Mouse (Mus musculus): ENCODE measurements around the gene Gata1. TPM values are rescaled to one million over a fixed set of nuclear protein-coding genes. Genes with fewer than 3 reads are reported as not detected.
"Not testable (repeated sequence)": the region's sequence is repeated elsewhere in the genome, so short reads cannot be mapped to it uniquely, and the experiment has no call there.

Gata1 gene
- total RNA-seq (2021), result not detected

DNA sequence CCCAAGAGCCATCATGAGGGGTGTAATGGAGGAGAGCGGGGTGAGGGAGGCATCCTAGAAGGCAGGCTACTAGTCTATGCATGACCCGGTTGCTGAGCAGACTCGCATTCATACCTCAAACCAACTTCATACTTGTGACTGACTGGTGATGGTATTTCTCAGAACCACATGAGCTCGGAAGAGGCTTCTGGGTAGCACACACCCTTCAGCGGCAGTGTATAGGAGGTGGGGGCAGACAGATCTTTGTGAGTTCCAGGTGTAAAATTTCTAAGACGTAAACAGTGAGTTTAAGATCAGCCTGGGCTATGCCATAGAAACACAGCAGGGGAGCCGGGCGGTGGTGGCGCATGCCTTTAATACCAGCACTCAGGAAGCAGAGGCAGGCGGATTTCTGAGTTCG lies at the start of gene Gata1:
Gene Gata1, minus strand, starts transcription at position 180 of the 400 bp plus-strand sequence.
- no peak for DNase-seq (ENCODE audit: low spot score in 2 of 2)
- intact Hi-C loops (cut with DNase I), result no loop called here

DNA sequence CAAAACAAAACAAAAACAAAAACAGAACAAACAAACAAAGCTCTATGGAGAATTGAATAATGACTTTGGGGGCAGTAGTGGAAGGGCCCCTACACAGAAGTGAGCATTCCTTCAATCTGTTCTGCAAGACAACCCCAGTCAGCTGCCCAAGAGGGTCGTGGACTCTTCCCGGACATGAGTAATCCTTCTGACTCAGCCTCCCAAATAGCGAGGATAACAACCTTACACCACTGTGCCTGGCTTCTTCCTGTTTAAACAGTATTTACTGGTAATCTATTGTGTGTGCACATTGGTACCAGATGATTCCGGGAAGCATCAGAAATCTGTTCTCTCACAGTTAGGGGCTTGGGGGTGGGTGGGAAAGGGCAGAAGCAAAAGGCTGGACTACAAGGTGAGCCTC lies 48.9 kb upstream of the Gata1 start:
- no peak for DNase-seq (ENCODE audit: low spot score in 2 of 2)
- intact Hi-C loops (cut with DNase I), result no loop called here

DNA sequence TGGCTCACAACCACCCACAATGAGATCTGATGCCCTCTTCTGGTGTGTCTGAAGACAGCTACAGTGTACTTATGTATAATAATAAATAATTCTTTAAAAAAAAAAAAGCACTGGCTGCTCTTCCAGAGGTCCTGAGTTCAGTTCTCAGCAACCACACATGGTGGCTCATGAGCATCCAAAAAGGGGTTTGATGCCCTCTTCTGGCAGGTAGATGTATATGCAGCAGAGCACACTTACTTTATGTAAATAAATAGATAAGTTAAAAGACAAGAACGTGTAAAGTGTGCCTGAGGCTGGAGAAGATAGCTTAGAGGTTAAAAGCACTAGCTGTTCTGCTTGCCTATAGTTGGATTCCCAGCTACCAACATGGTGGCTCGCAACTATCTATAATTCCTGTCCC lies 46.9 kb upstream of the Gata1 start:
- intact Hi-C loops (cut with DNase I), result no loop called here
- DNase-seq (ENCODE audit: low spot score in 2 of 2), result no peak

DNA sequence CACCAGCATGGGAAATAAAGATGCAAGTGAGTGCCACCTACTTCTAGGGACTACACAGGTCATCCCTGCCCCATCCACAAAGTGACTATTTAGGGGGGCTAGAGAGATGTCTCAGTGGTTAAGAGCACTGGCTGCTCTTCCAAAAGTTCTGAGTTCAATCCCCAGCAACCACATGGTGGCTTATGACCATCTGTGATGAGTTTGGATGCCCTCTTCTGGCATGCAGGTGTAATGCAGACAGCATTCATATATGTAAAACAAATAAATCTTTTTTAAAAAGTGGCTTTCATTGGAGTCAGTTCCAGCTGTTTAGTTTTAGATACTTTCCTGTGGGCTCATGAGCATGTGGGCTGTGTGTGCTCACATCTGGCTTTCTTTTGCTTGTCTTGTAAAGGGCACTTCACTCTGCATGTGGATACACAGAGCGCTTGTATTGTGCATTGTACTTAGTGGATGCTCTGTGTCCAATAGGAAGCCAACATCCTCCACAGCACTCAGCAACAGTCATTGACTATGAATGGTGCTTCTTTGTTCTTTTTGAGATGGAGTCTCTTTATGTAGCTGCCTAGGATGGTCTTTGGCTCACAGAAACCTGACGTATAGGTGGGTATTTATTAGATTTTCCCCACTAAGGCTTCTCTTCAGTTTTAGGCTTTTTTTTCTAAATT lies 42.4 kb upstream of the Gata1 start:
- intact Hi-C loops (cut with DNase I), result no loop called here
- DNase-seq (ENCODE audit: low spot score in 2 of 2), result no peak

DNA sequence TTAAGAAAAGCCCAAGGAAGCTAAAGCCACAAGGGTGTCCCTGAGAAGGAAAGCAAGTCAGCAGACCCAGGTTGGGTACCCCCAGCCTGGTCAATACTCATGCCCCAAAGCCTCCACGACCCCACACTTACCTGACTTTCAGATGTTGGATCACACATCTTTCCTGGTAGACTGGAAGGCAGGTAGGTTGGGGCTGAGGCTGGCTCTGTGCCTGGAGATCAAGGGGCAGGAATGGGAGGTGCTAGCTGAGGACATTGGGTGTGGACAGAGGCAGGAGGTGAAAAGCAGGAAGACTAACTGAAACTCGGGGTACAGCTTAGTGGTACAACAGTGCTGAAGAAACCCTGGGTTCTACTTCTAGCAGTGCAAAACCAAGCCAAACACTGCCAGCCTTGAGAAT lies 40.4 kb upstream of the Gata1 start, which contains the start of gene Glod5:
Gene Glod5, minus strand, starts transcription at position 207 of the 400 bp plus-strand sequence.
- intact Hi-C loops (cut with DNase I), result loop anchor here (5.0 to 10.0 kb wide), 2 partner anchors 73 to 101 kb away; partner anchors contain the start of genes Hdac6 and Pcsk1n
- no peak for DNase-seq (ENCODE audit: low spot score in 2 of 2)

DNA sequence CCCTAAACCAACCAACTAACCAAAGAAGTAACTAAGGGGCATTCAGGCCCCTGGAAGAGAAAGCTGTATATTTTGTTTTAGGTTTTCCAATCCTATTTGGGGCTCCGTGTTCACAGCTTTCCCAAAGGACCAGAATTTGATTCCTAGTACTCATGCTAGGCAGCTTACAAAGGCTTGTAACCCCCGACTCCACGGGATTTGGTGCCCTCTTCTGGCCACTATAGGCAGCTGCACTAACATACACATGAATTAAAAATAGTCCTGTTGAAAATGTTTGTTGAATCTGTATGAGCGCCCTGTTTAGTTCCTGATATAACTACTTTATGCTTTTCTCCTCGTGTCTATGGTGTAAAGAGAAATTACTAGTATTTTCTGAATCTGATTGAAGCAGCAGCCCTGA lies 39.3 kb upstream of the Gata1 start:
- DNase-seq (ENCODE audit: low spot score in 2 of 2), result peak; percentile 6 to 9
- intact Hi-C loops (cut with DNase I), result loop anchor here (5.0 to 10.0 kb wide), 2 partner anchors 72 to 100 kb away; partner anchors contain the start of genes Hdac6 and Pcsk1n

DNA sequence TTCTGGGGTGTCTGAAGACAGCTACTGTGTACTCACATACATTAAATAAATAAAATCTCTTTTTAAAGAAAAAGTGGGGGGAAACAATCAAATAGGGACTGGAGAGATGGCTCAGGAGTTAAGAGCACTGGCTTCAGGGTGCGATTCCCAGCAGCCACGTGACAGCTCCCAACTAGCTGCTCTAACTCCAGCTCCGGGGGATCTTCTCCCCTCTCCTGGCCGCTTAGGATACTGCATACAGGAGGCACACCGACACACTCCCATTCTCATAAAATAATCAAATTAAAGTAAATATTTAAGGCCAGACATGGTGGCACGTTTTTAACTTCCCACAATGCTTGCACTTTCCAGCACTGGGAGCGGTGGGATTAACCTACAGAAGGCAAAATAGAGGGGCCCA lies 37.8 kb upstream of the Gata1 start:
- DNase-seq (ENCODE audit: low spot score in 2 of 2), result not testable (repeated sequence)
- intact Hi-C loops (cut with DNase I), result loop anchor here (5.0 to 10.0 kb wide), 2 partner anchors 71 to 98 kb away; partner anchors contain the start of genes Hdac6 and Pcsk1n

DNA sequence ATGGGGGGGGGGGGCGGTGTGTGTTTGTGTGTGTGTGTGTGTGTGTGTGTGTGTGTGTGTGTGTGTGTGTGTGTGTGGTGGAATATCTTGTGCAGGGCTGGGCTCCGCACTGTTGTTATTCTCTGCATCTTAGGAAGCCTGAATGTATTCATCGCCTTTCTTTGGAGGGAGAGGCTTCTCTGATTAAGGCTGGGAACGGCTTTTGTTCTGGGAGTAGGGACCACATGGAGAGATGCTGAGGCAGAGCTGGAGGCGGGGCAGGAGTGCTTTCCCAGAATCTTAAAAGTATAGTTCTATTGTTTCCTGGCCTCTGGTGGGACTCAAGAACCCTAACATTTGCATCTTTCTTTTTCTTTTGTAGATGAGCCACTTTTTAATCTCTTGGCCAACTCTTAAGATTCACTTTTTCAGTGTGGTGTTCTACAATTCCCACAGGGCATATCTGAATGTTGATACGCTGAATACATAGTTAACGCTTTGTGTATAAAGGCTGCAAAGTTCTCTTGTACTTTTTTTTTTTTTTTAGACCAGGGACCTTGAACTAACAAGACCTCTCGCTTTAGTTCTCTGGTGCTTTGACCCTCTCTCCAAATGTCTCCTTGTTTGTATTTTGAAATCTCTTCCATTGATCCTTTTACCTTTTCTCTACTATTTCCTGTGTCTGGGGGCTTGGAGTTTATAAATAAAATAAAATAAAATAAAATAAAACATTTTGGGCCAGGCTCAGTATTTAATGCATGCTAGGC lies 35.9 kb upstream of the Gata1 start:
- intact Hi-C loops (cut with DNase I), result loop anchor here (10.0 kb wide), 1 partner anchor 69 kb away; the partner anchor contains the start of gene Hdac6
- no peak for DNase-seq (ENCODE audit: low spot score in 2 of 2)

DNA sequence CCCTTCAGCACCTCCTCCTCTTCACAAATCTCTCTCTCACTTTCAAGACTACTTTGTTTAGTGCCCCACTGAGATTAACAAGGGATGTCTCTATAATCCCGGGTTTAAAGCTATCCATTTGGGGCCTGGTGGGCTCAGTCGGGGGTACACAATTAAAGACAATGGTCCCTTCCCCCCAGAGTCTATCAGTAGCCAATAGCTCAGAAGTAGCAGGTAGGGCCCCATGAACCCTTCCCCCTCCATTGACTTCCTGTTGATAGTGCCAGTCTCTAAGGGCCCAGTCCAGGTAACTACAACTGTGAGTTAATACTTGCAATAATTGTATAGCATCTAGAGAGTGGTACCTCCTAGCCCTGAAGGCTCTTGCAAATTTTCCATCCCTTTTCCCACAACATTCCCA lies 35.3 kb upstream of the Gata1 start:
- intact Hi-C loops (cut with DNase I), result loop anchor here (10.0 kb wide), 1 partner anchor 68 kb away; the partner anchor contains the start of gene Hdac6
- no peak for DNase-seq (ENCODE audit: low spot score in 2 of 2)

DNA sequence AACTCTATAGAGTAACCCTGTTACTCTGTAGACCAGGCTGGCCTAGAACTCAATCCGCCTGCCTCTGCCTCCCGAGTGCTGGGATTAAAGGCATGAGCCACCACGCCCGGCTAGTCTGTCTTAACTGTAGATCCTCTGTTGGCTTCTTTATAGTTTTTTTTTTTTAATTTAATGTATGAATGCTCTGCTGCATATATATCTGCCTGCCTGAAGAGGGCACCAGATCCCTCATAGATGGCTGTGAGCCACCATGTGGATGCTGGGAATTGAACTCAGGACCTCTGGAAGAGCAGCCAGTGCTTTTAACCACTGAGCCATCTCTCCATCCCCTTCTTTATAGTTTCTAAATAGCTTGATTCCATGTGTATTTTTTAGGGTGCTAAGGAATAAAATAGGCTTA lies 31.5 kb upstream of the Gata1 start:
- DNase-seq (ENCODE audit: low spot score in 2 of 2); intact Hi-C loops (cut with DNase I): not testable (repeated sequence)

DNA sequence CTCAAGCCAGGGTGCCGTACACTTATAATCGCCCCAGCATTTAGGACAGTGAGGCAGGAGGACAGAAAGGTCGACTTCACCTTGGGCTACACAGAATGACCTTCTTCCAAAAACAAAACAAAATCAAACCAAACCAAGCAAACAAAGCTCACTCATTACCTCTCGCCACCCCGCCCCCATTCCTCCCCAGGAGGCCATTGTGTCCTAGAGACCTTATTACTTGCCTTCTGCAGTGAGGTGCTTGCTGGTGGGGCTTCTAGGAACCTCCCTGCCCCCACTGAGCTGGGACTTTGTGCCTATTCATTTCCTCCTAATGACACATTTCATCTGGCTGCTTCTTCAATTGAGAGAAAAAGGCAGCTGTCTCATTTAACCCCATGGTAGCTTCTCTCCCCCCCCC lies 30.7 kb upstream of the Gata1 start:
- no peak for DNase-seq (ENCODE audit: low spot score in 2 of 2)
- intact Hi-C loops (cut with DNase I), result no loop called here

DNA sequence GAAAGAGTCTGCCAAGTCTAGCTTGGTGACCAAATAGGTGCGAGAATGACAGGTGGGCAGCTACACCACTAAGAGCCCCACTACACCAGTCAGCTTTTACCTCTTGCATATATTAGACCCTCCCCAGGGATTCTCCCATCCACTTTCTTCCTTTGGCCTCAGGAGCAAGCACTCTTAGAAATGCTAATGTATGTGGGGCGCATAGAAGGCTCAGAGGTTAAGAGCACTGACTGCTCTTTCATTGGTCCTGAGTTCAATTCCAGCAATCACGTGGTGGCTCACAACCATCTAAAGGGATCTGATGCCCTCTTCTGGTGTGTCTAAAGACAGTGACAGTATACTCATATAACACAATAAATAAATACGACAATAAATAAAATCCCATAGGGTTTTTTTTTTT lies 25.1 kb upstream of the Gata1 start:
- intact Hi-C loops (cut with DNase I), result no loop called here
- DNase-seq (ENCODE audit: low spot score in 2 of 2), result no peak

DNA sequence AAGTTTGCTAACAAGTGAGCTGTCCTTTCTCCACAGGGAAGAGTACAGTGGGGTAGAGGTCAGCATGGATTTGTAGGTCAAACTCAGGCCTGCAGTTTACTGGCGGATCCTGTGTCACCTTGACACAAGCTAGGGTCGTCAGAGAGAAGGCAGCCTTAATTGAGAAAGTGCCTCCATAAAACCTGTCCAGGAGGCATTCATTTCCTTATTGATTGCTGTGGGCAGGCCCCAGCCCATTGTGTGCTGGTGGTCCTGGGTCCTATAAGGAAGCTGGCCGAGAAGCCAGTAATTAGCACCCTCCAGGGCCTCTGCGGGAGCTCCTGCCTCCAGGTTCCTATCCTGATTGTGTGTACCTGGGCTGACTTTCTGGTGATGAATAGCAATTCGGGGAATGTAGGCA lies 24.1 kb upstream of the Gata1 start:
- intact Hi-C loops (cut with DNase I), result no loop called here
- no peak for DNase-seq (ENCODE audit: low spot score in 2 of 2)

DNA sequence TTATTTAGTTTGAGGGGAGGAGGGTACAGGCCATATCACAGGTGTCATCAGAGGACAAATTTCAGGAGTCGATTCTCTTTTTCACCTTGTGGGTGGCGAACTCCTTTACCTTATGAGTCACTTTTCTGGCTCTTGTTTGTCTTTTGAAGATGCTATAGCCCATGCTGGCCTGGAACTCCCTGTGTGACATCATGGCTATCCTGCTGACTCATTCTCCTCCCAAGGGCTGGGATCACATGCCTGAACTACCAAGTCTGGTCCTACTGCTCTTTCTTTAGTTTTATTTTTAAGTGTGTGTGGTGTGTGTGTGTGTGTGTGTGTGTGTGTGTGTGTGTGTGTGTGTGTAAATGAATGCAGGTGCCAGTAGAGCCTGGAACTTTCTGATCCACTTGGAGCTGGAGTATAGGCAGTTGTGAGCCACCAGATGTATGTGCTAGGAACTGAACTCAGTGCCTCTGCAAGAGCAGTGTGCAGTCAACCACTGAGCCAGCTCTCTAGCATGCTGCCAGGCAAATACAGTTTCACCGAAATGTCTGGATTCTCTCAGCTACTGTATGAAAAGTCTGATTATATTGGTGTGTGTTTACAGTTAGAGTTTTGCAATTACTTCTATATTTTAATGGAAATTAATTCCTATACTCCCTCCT lies 22.8 kb upstream of the Gata1 start:
- no peak for DNase-seq (ENCODE audit: low spot score in 2 of 2)
- intact Hi-C loops (cut with DNase I), result no loop called here

DNA sequence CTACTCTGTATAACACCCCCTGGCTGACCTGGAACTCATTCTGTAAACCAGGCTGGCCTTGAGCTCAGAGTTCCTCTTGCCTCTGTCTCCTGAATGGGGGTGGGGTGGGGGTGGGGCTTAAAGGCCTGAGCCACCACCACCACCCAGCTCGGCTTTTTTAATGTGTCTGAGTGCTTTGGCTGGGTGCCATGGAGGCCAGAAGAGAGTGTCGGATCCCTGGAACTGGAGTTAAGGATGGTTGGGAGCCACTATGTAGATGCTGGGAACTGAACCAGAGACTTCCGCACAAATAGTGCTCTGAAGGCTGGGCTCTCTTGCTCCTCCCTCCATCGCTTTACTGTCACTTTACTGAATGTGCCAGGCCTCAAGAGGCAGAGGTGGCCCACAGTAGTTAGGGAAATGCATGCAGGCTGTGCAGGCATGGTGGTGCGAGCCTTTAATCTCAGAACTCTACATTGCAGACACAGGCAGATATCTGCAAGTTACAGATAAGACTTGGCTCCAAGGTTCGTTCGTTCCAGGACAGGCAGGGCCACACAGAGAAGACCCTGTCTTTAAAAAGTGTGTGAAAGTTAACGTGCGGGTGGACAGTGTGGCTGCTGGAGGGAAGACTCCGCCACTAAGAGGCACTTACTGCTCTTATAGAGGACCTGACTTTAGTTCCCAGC lies 15.3 kb upstream of the Gata1 start:
- DNase-seq (ENCODE audit: low spot score in 2 of 2), result no peak
- intact Hi-C loops (cut with DNase I), result no loop called here

DNA sequence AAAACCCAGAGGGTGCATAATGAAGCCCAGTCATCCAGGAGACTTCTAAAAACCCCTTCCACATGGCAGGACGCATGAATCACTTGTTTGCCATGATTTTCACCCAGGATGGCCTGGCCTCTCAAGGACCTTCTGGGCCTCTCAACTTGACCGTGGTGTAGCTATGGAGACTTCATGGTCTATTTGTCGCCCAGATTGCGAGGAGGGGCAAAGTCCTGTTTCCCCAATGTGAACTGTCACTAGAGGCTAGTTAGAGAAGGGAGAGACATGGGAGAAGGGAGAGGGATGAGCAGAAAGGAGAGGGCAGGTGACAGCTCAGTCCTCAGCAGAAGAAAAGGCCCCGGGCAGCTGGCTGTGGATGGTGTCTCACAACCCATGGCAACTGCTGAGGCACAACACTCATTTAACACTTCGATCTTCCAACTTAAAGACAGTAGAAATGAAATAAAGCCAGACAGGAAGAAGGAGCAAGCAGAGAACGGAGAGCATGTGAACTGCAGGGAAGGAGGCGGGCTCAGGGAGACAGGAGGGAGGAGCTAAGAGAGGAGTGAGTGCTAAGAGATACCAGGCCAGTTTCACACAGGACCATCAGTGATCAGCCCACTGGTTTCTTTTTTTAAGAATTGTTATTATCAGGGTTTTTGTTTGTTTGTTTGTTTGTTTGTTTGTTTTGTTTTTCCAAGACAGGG lies 14.7 kb upstream of the Gata1 start:
- DNase-seq (ENCODE audit: low spot score in 2 of 2), result no peak
- intact Hi-C loops (cut with DNase I), result no loop called here

DNA sequence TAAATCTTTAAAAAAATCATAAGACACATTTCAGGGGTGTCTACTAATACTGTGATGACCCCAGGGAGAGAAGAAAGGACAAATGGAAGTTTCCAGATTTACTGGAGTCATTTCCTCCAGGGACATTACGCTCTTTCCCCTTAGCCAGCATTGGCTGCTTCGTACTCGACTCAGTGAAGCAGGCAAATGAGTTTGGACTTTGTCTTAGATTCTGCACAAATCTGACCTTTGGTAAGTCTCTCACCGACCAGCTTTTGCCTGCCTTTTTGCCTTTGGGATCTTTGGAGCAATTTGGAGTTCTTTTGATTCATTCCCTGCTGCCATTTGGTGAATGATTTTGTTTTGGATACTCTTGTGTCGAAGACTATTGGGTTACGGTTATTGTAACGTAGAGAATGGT lies 3.5 kb upstream of the Gata1 start:
- intact Hi-C loops (cut with DNase I), result no loop called here

DNA sequence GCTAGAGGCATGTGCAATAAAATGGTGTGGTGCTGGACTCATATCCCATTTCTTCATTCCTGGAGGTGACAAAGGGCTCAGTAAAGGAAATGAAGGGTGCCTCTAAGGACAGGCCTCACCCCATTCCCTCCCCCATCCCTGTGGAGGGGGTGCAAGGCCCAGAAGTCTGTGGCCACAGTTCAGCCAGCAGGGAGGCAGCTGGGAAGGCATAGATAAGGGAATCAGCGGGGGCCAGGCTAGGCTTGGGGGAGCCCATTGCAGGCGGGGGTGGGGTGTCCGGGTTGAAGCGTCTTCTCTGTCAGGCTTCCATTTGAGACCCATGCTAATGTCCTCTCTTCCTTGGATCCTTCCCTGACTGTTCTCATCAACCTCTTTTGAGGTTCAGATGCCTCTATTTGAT lies 6.6 kb downstream of the Gata1 start:
- intact Hi-C loops (cut with DNase I), result no loop called here

More for the DNA sequence above, 3.5 kb upstream of the Gata1 start:
- no peak for DNase-seq (ENCODE audit: low spot score in 2 of 2)

DNA sequence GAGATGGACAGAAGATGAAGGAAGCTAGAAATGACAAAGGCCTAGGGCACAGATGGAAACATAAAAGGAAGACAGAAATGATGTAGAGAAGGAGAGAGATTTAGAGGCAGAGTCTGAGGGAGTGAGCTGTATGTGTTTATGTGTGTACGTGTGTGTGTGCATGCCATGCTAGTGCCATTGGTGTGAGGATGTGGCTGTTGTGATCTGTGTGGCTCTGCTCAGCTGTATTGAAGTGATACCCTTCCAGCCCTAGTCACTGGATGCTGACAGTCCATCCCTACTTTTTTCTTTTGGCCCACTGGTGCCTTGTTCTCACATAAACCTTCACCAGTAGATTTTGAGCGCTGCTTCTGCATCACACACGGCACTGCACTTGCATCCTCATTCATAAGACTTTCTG lies 9.0 kb downstream of the Gata1 start:
- intact Hi-C loops (cut with DNase I), result no loop called here
- DNase-seq (ENCODE audit: low spot score in 2 of 2), result no peak

More for the DNA sequence above, 6.6 kb downstream of the Gata1 start:
- DNase-seq (ENCODE audit: low spot score in 2 of 2), result no peak
